Mouse (Mus musculus) adrenal gland, postnatal 36 days (tissue): Measurements from ENCODE around the gene Sdk1. TPM values are rescaled to one million over a fixed set of nuclear protein-coding genes. Genes with fewer than 3 reads are reported as not detected.

Experiments used
- DNase-seq, 2 experiments: peaks; one replicate each; pipeline ENCODE4 v3.0.0; 2021; ENCODE audit warnings: mixed read lengths in 1 of 2
- long read RNA-seq, 2 experiments: library from polyadenylated mRNA; stranded (forward); transcript quantifications; one replicate each; pipeline ENCODE4 v2.0.0; 2021; ENCODE audit warnings: borderline sequencing depth in 2 of 2
- total RNA-seq, 2 experiments: library from RNA; stranded (reverse); gene quantifications; 2 replicates each; pipeline ENCODE4 v1.2.3; 2021

Sdk1 gene
- 10 to 100 TPM; 11.4 to 24.0 TPM for total RNA-seq
- long read RNA-seq, experiment 1, partial matches to known transcripts, result 2 of 3 reads
- long read RNA-seq, experiment 1, other reads (novel, unspliced or antisense), result 1 of 3 reads
- long read RNA-seq, experiment 2, partial matches to known transcripts, result 0 of 1 reads
- long read RNA-seq, experiment 2, other reads (novel, unspliced or antisense), result 1 of 1 reads

GRCm38 (mm10) chr5:141240841-141241543, at the start of gene Sdk1:
TSS of gene Sdk1 (plus strand) at chr5:141241490.
- peak; percentile 97 to 98 for DNase-seq

GRCm38 (mm10) chr5:141197278-141197677, 44.0 kb upstream of the Sdk1 start:
- DNase-seq, result no peak

- no peak for DNase-seq
Observed at GRCm38 (mm10) chr5:141202276-141203065, 38.8 kb upstream of the Sdk1 start.

GRCm38 (mm10) chr5:141207061-141207460, 34.2 kb upstream of the Sdk1 start:
- DNase-seq, result peak; percentile 30 to 50

GRCm38 (mm10) chr5:141225243-141225642, 16.0 kb upstream of the Sdk1 start:
- DNase-seq, result no peak

GRCm38 (mm10) chr5:141234326-141234725, 7.0 kb upstream of the Sdk1 start:
- no peak for DNase-seq

GRCm38 (mm10) chr5:141239401-141239800, 1.9 kb upstream of the Sdk1 start:
- DNase-seq, result peak in 1 of 2 experiments; percentile 20

GRCm38 (mm10) chr5:141240441-141240840, 849 bp upstream of the Sdk1 start:
- peak in 1 of 2 experiments; percentile 12 for DNase-seq

GRCm38 (mm10) chr5:141241645-141242284, 475 bp downstream of the Sdk1 start:
- no peak for DNase-seq

- DNase-seq, result peak; percentile 40 to 42
Observed at GRCm38 (mm10) chr5:141243253-141243965, 2.1 kb downstream of the Sdk1 start.

- peak; percentile 23 to 50 for DNase-seq
Observed at GRCm38 (mm10) chr5:141264253-141264652, 23.0 kb downstream of the Sdk1 start.

GRCm38 (mm10) chr5:141277112-141277511, 35.8 kb downstream of the Sdk1 start:
- DNase-seq, result no peak

- no peak for DNase-seq
Observed at GRCm38 (mm10) chr5:141281751-141282150, 40.5 kb downstream of the Sdk1 start.

GRCm38 (mm10) chr5:141289611-141290010, 48.3 kb downstream of the Sdk1 start:
- peak in 1 of 2 experiments; percentile 6 for DNase-seq

GRCm38 (mm10) chr5:141295240-141295639, 54.0 kb downstream of the Sdk1 start:
- DNase-seq, result no peak

- DNase-seq, result no peak
Observed at GRCm38 (mm10) chr5:141302287-141302694, 61.0 kb downstream of the Sdk1 start.

- DNase-seq, result no peak
Observed at GRCm38 (mm10) chr5:141303746-141304145, 62.5 kb downstream of the Sdk1 start.

- no peak for DNase-seq
Observed at GRCm38 (mm10) chr5:141304706-141305105, 63.4 kb downstream of the Sdk1 start.

- DNase-seq, result no peak
Observed at GRCm38 (mm10) chr5:141310641-141311040, 69.4 kb downstream of the Sdk1 start.

- no peak for DNase-seq
Observed at GRCm38 (mm10) chr5:141311801-141312200, 70.5 kb downstream of the Sdk1 start.

- DNase-seq, result no peak
Observed at GRCm38 (mm10) chr5:141312305-141312704, 71.0 kb downstream of the Sdk1 start.

GRCm38 (mm10) chr5:141317095-141317494, 75.8 kb downstream of the Sdk1 start:
- no peak for DNase-seq
